Mouse (Mus musculus) adrenal gland, postnatal 4 days (tissue): ENCODE results near the gene Plk3. TPM values are rescaled to one million over a fixed set of nuclear protein-coding genes. Genes with fewer than 3 reads are reported as not detected.

Source experiments
- DNase-seq, 2 experiments: peaks; one replicate each; pipeline ENCODE4 v3.0.0; 2021 to 2022; ENCODE audit warnings: low spot score in 2 of 2, mixed read lengths in 2 of 2
- total RNA-seq, 2 experiments: library from RNA; stranded (reverse); gene quantifications; 2 replicates each; pipeline ENCODE4 v1.2.3; 2021

Plk3 gene
- total RNA-seq, 2 experiments from 2014 or later, result 4.8 to 5.7 TPM

- no peak for DNase-seq
Measured at GRCm38 (mm10) chr4:117139217-117139612, 5.5 kb upstream of the Plk3 start.

GRCm38 (mm10) chr4:117138295-117139216 lies 4.8 kb upstream of the Plk3 start:
- DNase-seq, result no peak

- DNase-seq, result no peak
Measured at GRCm38 (mm10) chr4:117136034-117136433, 2.3 kb upstream of the Plk3 start.

DNA sequence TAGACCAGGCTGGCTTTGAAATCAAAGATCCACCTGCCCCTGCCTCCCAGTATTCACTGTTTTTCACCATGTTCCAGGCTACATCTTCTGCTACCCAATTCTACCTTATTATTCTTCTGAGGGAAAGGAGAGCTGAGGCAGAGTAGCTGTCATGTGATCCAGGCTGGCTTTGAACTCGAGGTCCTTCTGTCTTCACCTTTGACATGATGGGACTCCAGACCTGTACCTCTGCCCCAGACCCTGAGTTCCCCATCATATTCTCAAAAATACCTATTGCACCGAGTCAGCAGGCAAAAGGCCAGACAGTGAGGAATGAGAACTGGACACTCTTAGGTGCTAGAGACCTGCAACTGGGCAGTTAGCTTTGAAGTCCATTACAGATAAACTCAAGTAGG lies 835 bp upstream of the Plk3 start:
- no peak for DNase-seq

DNA sequence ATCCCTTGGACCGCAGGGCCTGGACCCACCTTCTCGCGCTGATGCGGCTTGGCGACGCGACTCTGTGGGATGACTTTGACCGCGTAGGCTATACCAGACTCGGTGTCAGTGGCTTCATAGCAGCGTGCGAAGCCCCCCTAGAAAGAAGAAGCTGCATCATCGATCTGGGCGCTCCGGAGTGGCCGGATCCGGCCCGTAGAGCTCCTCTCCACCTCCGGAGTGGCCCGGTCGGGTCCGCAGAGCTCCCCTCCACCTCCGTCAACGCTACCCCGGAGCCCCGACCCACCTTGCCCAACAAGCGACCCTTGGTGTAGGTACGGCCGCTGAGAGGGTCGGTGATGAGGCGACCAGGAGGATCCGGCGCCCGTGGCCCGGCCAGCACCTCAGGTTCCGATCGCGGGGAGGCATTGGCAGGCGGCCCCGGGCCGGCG lies 382 bp downstream of the Plk3 start:
- no peak for DNase-seq

DNA sequence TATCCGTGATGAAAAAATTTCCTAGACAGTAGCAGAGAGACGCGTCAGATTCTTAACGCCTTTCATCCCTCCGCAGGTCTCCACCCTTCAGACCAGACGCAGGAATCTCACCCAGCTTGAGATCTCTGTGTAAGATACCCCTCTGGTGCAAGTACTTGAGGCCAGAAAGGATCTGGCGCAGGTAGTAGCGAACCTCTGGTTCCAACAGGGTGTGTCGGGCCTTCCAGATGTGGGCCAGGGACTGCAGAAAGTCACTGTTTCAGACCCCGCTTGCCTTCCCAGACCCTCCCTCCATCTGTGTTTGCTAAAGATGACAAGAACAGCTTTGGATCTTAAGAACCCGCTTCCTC lies 994 bp downstream of the Plk3 start:
- no peak for DNase-seq

- DNase-seq, result no peak
Measured at GRCm38 (mm10) chr4:117131890-117132793, 1.6 kb downstream of the Plk3 start.

DNA sequence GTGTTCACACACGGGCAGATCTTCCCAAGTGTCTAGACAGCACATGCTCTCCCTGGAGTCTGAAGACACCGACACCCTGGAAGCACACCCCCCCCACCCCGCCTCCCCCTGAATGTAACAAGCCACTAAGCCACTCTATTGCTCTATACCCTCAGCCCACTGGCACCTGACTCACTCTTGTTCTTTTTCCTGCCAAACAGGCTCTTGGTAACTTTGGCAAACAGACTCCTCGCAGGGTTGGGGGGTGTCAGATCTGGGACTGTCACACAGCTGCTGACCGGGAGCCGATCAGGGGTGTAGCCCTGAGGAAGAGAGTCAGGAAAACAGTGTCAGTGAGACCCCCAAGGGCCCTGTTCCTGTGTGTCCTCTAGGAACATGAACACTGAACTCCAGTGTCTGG lies 2.6 kb downstream of the Plk3 start:
- no peak for DNase-seq

DNA sequence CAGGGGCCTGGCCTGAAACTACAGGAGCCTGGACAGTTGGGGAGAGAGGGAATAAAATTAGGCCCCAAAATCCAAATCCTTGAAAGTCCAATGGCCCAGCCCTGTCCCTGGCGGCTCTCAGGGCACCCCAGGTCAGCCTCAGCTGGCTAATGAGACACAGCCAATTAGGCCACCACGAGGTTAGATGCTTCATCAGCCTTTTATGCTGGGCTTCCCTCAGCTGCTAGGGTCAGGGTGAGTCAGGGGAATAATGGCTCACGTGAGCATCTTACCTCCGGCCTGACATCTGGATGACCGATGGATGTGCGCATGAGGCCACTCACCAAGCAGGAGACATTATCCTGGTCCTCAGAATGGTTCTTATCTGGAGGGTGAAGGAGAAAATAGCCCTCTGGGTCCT lies 3.0 kb downstream of the Plk3 start:
- DNase-seq, result no peak

DNA sequence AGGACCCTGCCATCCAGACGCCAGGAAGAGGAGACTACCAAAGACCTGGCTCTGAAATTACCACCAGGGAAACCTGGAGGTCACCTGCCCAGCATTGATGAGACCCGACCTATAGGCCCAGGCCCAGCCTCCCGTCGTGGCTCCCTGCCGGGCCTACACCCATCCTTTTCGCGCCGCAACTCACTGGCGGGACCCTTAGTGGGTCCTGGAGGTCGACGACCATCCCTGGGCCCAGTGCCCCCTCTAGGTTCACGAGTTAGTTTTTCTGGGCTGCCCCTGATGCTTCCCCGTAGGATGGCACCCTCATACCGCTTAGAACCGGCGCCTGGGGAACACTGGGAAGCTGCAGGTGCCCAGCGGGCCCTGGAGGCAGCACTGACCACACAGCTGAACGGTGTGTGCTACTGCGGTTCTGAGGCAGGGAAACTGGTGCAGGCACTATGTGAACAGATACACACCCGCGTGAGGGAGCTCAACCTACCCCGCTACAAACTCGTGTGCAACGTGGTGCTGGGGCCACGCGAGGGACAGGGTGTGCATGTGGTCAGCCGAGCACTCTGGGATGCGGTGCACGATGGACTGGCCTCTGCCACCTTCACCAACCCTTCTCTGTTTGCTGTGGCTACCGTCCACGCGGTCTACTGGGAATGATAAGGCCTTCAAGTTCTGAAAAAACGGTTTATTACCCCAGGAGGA lies 5.6 kb downstream of the Plk3 start:
- DNase-seq, result no peak

GRCm38 (mm10) chr4:117126675-117127290 lies 7.0 kb downstream of the Plk3 start, which contains the start of gene Tctex1d4:
Tctex1d4 (plus strand) TSS chr4:117126794.
- DNase-seq, result no peak

DNA sequence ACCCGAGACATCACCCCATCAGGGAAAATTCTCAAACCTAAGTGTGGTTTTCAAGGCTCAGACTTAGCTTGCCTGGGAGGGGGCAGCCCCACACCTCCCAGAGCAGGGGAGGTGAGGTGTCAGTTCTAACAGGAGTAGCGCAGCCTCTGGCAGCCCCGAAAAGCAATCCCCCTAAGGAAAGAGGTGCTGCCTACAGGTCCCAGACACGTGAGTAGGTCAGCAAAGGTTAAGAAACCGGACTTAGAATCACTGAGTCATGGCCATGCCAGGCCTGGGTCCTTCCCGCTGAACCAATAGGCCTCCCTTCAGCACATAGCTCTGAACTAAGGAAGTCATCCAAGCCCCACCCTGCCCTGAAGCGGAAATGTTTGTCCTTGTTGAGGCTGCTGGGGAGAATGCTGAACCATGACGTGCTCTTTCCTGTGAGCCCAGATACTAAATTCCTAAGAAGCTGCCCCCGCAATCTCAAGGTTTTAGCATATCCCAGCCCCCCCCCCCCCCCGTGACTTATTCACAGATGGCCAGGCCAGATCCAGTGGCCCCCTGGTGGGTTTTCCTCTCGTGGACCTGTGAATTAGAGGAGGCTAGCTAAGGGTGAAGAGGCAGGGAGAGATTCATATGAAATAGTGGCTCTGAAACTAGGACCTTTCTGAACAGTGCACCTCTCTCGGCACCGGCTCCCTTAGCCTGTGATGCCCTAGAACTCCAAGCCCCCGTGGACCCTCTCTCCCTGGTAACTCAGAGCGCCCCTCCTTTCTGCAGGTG lies 7.7 kb downstream of the Plk3 start:
- no peak for DNase-seq

GRCm38 (mm10) chr4:117125348-117125909 lies 8.3 kb downstream of the Plk3 start, which contains the start of gene Btbd19:
Btbd19 (minus strand) TSS chr4:117125725.
- DNase-seq, result no peak

- DNase-seq, result no peak
Measured at GRCm38 (mm10) chr4:117124518-117125347, 9.0 kb downstream of the Plk3 start.

DNA sequence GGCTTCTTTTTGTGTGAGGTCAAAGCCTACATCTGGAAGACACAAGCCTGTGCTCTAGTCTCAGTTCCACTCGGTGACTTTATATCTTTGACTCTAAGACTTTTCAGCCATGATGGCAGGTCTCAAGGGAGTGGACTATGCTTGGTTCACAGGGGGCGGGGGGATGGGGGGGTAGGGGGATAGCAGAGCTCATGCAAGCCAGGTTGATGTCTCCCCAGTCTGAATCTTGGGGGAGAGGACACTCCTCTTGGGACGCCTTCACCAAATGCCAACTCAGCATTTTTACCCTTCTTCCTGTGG lies 9.6 kb downstream of the Plk3 start:
- DNase-seq, result no peak

DNA sequence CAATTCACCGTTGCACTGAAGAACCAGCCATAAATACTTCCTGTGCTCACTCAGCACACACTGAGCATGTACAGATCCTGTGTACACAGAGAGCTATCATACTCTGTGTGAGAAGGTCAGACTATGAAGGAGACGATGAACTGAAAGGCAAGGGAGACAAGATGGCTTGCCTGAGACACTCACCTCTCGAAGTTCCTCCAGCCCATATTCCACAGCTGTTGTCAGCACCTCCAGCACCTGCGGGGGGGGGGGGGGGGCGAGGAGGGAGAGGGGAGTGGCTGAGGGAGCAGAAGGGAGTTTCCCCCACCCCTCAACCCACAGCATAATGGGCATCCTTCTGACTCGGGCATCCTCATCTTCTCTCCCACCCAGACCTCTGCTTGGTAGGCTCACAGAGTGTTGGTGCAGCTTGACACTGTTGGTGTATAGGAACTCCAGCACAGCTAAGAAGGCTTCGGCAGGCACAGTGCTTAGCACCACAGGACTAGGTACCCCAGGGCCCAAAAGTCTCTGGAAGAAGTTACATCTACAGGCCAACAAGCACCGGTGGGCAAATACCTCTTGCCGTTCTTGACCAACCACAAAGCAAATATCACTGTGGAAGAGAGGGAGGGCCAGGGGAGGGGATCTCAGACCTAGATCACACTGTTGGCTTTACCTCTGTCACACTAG lies 10.1 kb downstream of the Plk3 start:
- no peak for DNase-seq

GRCm38 (mm10) chr4:117122209-117122608 lies 11.6 kb downstream of the Plk3 start:
- DNase-seq, result no peak
